ENCODE assay signal across 29 mouse cellular contexts in the genomic region with DNA sequence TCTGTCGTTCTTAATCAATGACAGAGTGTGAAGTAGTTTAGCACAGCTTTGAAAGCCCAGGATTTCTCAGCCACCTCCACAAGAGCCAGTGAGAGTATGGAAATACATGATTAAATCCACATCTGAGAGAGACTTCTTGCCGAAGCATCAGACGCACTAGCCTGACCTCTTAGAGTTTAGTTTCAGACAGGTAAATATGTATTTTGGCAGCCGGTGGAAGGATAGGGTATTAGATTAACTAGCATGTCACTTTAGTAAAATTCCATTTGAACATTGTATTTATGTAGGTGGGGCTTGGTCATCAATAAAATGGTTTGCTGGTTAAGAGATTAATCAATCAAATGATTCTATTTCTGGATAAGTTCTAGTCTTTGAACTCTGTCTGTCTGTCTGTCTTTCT.
A peak's percentile ranks its signal among the peaks of the same experiment; 100 is the strongest.
DNase-seq lines count a peak whose midpoint lies in the region; ATAC-seq and TF ChIP-seq lines count a peak whose summit lies in the region.
"Had no signal": no experiment of that assay in that cellular context is flagged by ENCODE, and none has a peak within 500 bp of the region (broad histone marks: within the 10 kb centered on the region; RNA-seq: fewer than 3 reads in every experiment).

No protein-coding gene starts in this region.

- WGBS in heart, embryonic 12.5 days: 31% methylated on average over 4 of the region's 4 CpGs
- 29% methylated on average over 4 of the region's 4 CpGs for WGBS in heart, postnatal 0 days
- WGBS in heart, embryonic 10.5 days: 49% methylated on average over 4 of the region's 4 CpGs
- WGBS in liver, embryonic 15.5 days (ENCODE audit: insufficient replicate concordance): 66% methylated on average over 4 of the region's 4 CpGs
- 68% methylated on average over 4 of the region's 4 CpGs for WGBS in liver, embryonic 12.5 days (ENCODE audit: insufficient replicate concordance)
- 34% methylated on average over 4 of the region's 4 CpGs for WGBS in stomach, embryonic 15.5 days

- no peak for ATAC-seq in heart, embryonic 12.5 days (ENCODE audit: insufficient number of reproducible peaks, low FRiP score)
- ATAC-seq in heart, postnatal 0 days (ENCODE audit: insufficient read depth, low read depth): no peak
- 0 out of 2 replicates have a peak, but pooled peaks have one; percentile 18 for ATAC-seq in liver, embryonic 15.5 days (ENCODE audit: insufficient read depth)
- ATAC-seq in liver, embryonic 12.5 days: no peak
- no peak for ATAC-seq in stomach, embryonic 15.5 days (ENCODE audit: insufficient read depth, low FRiP score, low read depth)
- ATAC-seq: forebrain, embryonic 14.5 days; hindbrain, postnatal 0 days; intestine, embryonic 16.5 days; lung, postnatal 0 days; Patski had no signal

- H3K9me3 ChIP-seq in heart, embryonic 12.5 days (replicated peaks): peaks cover 5% of the 10 kb centered on the region
- H3K9me3 ChIP-seq in heart, postnatal 0 days (replicated peaks; ENCODE audit: control insufficient read depth, low read length): peaks cover 5% of the 10 kb centered on the region; the same call in 1 of the 2 replicates
- peaks cover 6% of the 10 kb centered on the region; the same call in 1 of the 2 replicates for H3K9me3 ChIP-seq in heart, embryonic 10.5 days
- peaks cover 3% of the 10 kb centered on the region; the same call in 1 of the 2 replicates for H3K9me3 ChIP-seq in liver, embryonic 15.5 days (replicated peaks)
- peaks cover 13% of the 10 kb centered on the region for H3K9me3 ChIP-seq in liver, embryonic 12.5 days (replicated peaks)
- H3K9me3 ChIP-seq in stomach, embryonic 15.5 days: no peaks in the 10 kb centered on the region
- H3K9me3 ChIP-seq: hindbrain, embryonic 12.5 days; limb, embryonic 13.5 days; midbrain, embryonic 12.5 days had no signal

- H3K27me3 ChIP-seq in heart, embryonic 12.5 days (replicated peaks): no peaks in the 10 kb centered on the region
- H3K27me3 ChIP-seq in heart, postnatal 0 days (ENCODE audit: control insufficient read depth, insufficient read depth, low read length): no peaks in the 10 kb centered on the region
- H3K27me3 ChIP-seq in heart, embryonic 10.5 days (ENCODE audit: insufficient read depth, poor library complexity, severe bottlenecking): no peaks in the 10 kb centered on the region
- no peaks in the 10 kb centered on the region for H3K27me3 ChIP-seq in liver, embryonic 15.5 days
- H3K27me3 ChIP-seq in liver, embryonic 12.5 days (replicated peaks): no peaks in the 10 kb centered on the region
- no peaks in the 10 kb centered on the region for H3K27me3 ChIP-seq in stomach, embryonic 15.5 days (replicated peaks)
- H3K27me3 ChIP-seq: hindbrain, embryonic 12.5 days; limb, embryonic 13.5 days; megakaryocyte, embryonic 14.5 days; midbrain, embryonic 12.5 days; neural tube, embryonic 12.5 days; Patski had no signal

- no peak for TF ChIP-seq CTCF in heart, postnatal 0 days (IDR thresholded peaks at IDR 0.05; ENCODE audit: low read depth)

- H3K4me2 ChIP-seq in heart, embryonic 12.5 days: peak overlapping the region; percentile 35; the same call in 1 of the 2 replicates
- H3K4me2 ChIP-seq in heart, postnatal 0 days (ENCODE audit: low read depth, low read length): peak overlapping the region; percentile 21; the same call in 1 of the 2 replicates
- H3K4me2 ChIP-seq in liver, embryonic 15.5 days: no peak overlapping the region
- no peak overlapping the region for H3K4me2 ChIP-seq in liver, embryonic 12.5 days
- no peak overlapping the region for H3K4me2 ChIP-seq in stomach, embryonic 15.5 days
- H3K4me2 ChIP-seq: hindbrain, embryonic 12.5 days; limb, embryonic 13.5 days; midbrain, embryonic 12.5 days; neural tube, embryonic 12.5 days had no signal

- H3K36me3 ChIP-seq in heart, embryonic 12.5 days: peaks cover 10% of the 10 kb centered on the region
- no peaks in the 10 kb centered on the region for H3K36me3 ChIP-seq in heart, postnatal 0 days (replicated peaks; ENCODE audit: control insufficient read depth, insufficient read depth, low read length)
- peaks cover 5% of the 10 kb centered on the region; the same call in 1 of the 2 replicates for H3K36me3 ChIP-seq in heart, embryonic 10.5 days
- no peaks in the 10 kb centered on the region for H3K36me3 ChIP-seq in liver, embryonic 15.5 days (replicated peaks)
- no peaks in the 10 kb centered on the region for H3K36me3 ChIP-seq in liver, embryonic 12.5 days
- no peaks in the 10 kb centered on the region for H3K36me3 ChIP-seq in stomach, embryonic 15.5 days
- H3K36me3 ChIP-seq: limb, embryonic 13.5 days; midbrain, embryonic 12.5 days; neural tube, embryonic 12.5 days had no signal

- DNase-seq in heart, postnatal 4 days: no peak
- DNase-seq in heart, postnatal 0 days (ENCODE audit: low spot score): no peak
- no peak for DNase-seq in heart, embryonic 10.5 days (ENCODE audit: low spot score)
- DNase-seq in cerebellum, adult 9-10 months: no peak
- DNase-seq: adrenal gland, postnatal 10 days; cerebellum, adult 8-10 months; cerebellum, postnatal 36 days; gastrocnemius, adult 2 months; gastrocnemius, postnatal 36 days; kidney, postnatal 14 days; lung, adult 18-20 months; lung, postnatal 4 days; thymus, adult 18-20 months; thymus, postnatal 25 days had no signal

- H3K4me3 ChIP-seq in heart, embryonic 12.5 days: no peak overlapping the region
- no peak overlapping the region for H3K4me3 ChIP-seq in heart, postnatal 0 days (ENCODE audit: low read depth, low read length)
- H3K4me3 ChIP-seq in heart, embryonic 10.5 days: no peak overlapping the region
- no peak overlapping the region for H3K4me3 ChIP-seq in liver, embryonic 15.5 days (replicated peaks)
- H3K4me3 ChIP-seq in liver, embryonic 12.5 days: no peak overlapping the region
- H3K4me3 ChIP-seq in stomach, embryonic 15.5 days (replicated peaks): no peak overlapping the region
- H3K4me3 ChIP-seq: gastrocnemius, adult 2 months; hindbrain, embryonic 12.5 days; limb, embryonic 13.5 days; megakaryocyte, embryonic 14.5 days; midbrain, embryonic 12.5 days; myocyte; neural tube, embryonic 12.5 days had no signal

- H3K9ac ChIP-seq in heart, embryonic 12.5 days: no peak overlapping the region
- H3K9ac ChIP-seq in heart, postnatal 0 days (replicated peaks; ENCODE audit: low read depth, low read length): 0 out of 2 replicates have a peak overlapping the region, but pooled peaks have one; percentile 25
- H3K9ac ChIP-seq in liver, embryonic 15.5 days: no peak overlapping the region
- H3K9ac ChIP-seq in liver, embryonic 12.5 days: no peak overlapping the region
- H3K9ac ChIP-seq in stomach, embryonic 15.5 days: no peak overlapping the region
- H3K9ac ChIP-seq: hindbrain, embryonic 12.5 days; limb, embryonic 13.5 days; midbrain, embryonic 12.5 days; neural tube, embryonic 12.5 days had no signal

- peaks cover 13% of the 10 kb centered on the region for H3K4me1 ChIP-seq in heart, embryonic 12.5 days (replicated peaks)
- peaks cover 6% of the 10 kb centered on the region; the same call in 1 of the 2 replicates for H3K4me1 ChIP-seq in heart, postnatal 0 days (ENCODE audit: control insufficient read depth, insufficient read depth)
- H3K4me1 ChIP-seq in heart, embryonic 10.5 days: peaks cover 8% of the 10 kb centered on the region
- no peaks in the 10 kb centered on the region for H3K4me1 ChIP-seq in liver, embryonic 15.5 days (replicated peaks)
- H3K4me1 ChIP-seq in liver, embryonic 12.5 days: no peaks in the 10 kb centered on the region
- peaks cover 6% of the 10 kb centered on the region; the same call in 1 of the 2 replicates for H3K4me1 ChIP-seq in stomach, embryonic 15.5 days
- H3K4me1 ChIP-seq: hindbrain, embryonic 12.5 days; megakaryocyte, embryonic 14.5 days; midbrain, embryonic 12.5 days; neural tube, embryonic 12.5 days had no signal

- no peak for TF ChIP-seq EP300 in heart, postnatal 0 days (IDR thresholded peaks at IDR 0.05; ENCODE audit: low read depth)

- H3K27ac ChIP-seq in heart, embryonic 12.5 days (ENCODE audit: poor library complexity, severe bottlenecking): no peak overlapping the region
- H3K27ac ChIP-seq in heart, postnatal 0 days (ENCODE audit: low read depth): no peak overlapping the region
- H3K27ac ChIP-seq in heart, embryonic 10.5 days: no peak overlapping the region
- no peak overlapping the region for H3K27ac ChIP-seq in liver, embryonic 15.5 days (replicated peaks)
- no peak overlapping the region for H3K27ac ChIP-seq in liver, embryonic 12.5 days
- H3K27ac ChIP-seq in stomach, embryonic 15.5 days: peak overlapping the region; percentile 31; the same call in 1 of the 2 replicates
- H3K27ac ChIP-seq: gastrocnemius, adult 2 months; hindbrain, embryonic 12.5 days; hindbrain, postnatal 0 days; limb, embryonic 13.5 days; midbrain, embryonic 12.5 days; neural tube, embryonic 12.5 days had no signal

Comparison
In these comparisons a context has a peak if more than half of its experiments do, and no peak if none do; other contexts are left out.
1. H3K4me2 ChIP-seq: peak in heart, embryonic 12.5 days (single experiment) and heart, postnatal 0 days (single experiment); none in liver, embryonic 15.5 days (single experiment), liver, embryonic 12.5 days (single experiment) and stomach, embryonic 15.5 days (single experiment).